Mouse (Mus musculus): ENCODE data around the gene Gfy. TPM values are rescaled to one million over a fixed set of nuclear protein-coding genes. Genes with fewer than 3 reads are reported as not detected.

Gene Gfy
- polyA plus RNA-seq, 1 experiment from 2014 or later = not detected

DNA sequence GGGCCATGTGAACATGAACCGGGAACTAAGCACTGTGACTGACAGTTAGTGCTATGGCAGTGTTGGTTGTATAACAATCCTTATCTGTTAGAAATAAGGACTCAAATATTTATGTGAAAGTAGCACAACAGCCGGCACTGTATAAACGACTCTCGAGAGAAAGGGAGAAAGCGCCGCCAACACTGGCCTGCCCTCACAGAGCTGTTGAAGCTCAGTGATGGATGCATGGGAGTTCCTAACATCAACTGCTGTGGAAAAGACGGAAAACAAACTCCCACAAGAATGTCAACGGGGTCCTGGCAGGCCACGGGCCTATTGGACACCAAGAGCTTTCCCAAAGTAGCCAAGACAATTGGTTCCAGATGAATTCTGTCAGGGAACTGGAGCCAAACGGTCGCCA lies 28.1 kb downstream of the Gfy start:
- Histone ChIP-seq H3K4me2 (replicated peaks; ENCODE audit: low read depth, low read length) (no peak overlapping the region), H3K9ac (ENCODE audit: low read depth, low read length) (no peak overlapping the region), H3K27me3 (ENCODE audit: control insufficient read depth, insufficient read depth, low read length) (no peaks in the 10 kb centered on the region), H3K27ac (ENCODE audit: low read depth, low read length) (peak overlapping the region; percentile 79; the same call in 1 of the 2 replicates), H3K9me3 (ENCODE audit: control insufficient read depth, low read length) (no peaks in the 10 kb centered on the region), H3K4me1 (ENCODE audit: control insufficient read depth, insufficient read depth, low read length) (peaks cover 26% of the 10 kb centered on the region), H3K36me3 (ENCODE audit: control insufficient read depth, insufficient read depth, low read length) (peaks cover 12% of the 10 kb centered on the region), H3K4me3 (ENCODE audit: low read length) (no peak overlapping the region)
- ATAC-seq (ENCODE audit: low FRiP score, low TSS enrichment) = no peak
- WGBS = 20% methylated on average over 11 of the region's 11 CpGs

- ATAC-seq (ENCODE audit: low FRiP score, low TSS enrichment) = no peak
- no peak overlapping the region; the same call in 1 of the 2 replicates for H3K9ac ChIP-seq (ENCODE audit: low read depth, low read length)
- H3K4me3 ChIP-seq (ENCODE audit: low read length) = no peak overlapping the region
- peak overlapping the region; percentile 79; the same call in 1 of the 2 replicates for H3K27ac ChIP-seq (ENCODE audit: low read depth, low read length)
- H3K4me2 ChIP-seq (replicated peaks; ENCODE audit: low read depth, low read length) = no peak overlapping the region
- no peaks in the 10 kb centered on the region for H3K27me3 ChIP-seq (ENCODE audit: control insufficient read depth, insufficient read depth, low read length)
- H3K36me3 ChIP-seq (ENCODE audit: control insufficient read depth, insufficient read depth, low read length) = peaks cover 21% of the 10 kb centered on the region
- peaks cover 23% of the 10 kb centered on the region for H3K4me1 ChIP-seq (ENCODE audit: control insufficient read depth, insufficient read depth, low read length)
- 28% methylated on average over 4 of the region's 4 CpGs for WGBS
- H3K9me3 ChIP-seq (ENCODE audit: control insufficient read depth, low read length) = no peaks in the 10 kb centered on the region
Observed at GRCm38 (mm10) chr7:45150321-45150720, 29.0 kb downstream of the Gfy start.

DNA sequence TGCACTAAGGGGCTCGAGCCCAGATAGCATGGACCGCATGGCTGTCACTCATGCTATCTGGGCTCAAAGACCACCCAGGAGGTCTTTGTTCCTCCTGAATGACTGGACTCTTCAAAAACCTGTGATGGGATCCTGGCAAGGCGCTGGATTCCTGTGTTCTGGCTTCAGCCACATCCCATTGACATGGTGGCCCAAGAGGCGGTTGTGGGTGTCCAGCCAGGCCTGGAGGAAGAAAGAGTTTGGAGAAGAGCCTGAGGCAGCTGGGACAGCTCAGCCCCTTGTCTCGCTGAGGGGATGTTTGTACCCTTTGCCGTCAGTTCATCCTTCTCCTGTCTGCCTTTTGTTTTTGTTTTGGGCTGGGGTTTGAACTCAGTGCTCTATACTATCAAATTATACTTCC lies 29.8 kb downstream of the Gfy start:
- no peaks in the 10 kb centered on the region for H3K9me3 ChIP-seq (ENCODE audit: control insufficient read depth, low read length)
- H3K9ac ChIP-seq (ENCODE audit: low read depth, low read length) = no peak overlapping the region
- WGBS = 53% methylated on average over 6 of the region's 6 CpGs
- H3K4me3 ChIP-seq (ENCODE audit: low read length) = no peak overlapping the region
- H3K36me3 ChIP-seq (ENCODE audit: control insufficient read depth, insufficient read depth, low read length) = peaks cover 27% of the 10 kb centered on the region
- peaks cover 21% of the 10 kb centered on the region for H3K4me1 ChIP-seq (ENCODE audit: control insufficient read depth, insufficient read depth, low read length)
- no peak overlapping the region for H3K4me2 ChIP-seq (replicated peaks; ENCODE audit: low read depth, low read length)
- H3K27me3 ChIP-seq (ENCODE audit: control insufficient read depth, insufficient read depth, low read length) = no peaks in the 10 kb centered on the region
- H3K27ac ChIP-seq (ENCODE audit: low read depth, low read length) = peak overlapping the region; percentile 38; the same call in 1 of the 2 replicates
- ATAC-seq (ENCODE audit: low FRiP score, low TSS enrichment) = no peak

DNA sequence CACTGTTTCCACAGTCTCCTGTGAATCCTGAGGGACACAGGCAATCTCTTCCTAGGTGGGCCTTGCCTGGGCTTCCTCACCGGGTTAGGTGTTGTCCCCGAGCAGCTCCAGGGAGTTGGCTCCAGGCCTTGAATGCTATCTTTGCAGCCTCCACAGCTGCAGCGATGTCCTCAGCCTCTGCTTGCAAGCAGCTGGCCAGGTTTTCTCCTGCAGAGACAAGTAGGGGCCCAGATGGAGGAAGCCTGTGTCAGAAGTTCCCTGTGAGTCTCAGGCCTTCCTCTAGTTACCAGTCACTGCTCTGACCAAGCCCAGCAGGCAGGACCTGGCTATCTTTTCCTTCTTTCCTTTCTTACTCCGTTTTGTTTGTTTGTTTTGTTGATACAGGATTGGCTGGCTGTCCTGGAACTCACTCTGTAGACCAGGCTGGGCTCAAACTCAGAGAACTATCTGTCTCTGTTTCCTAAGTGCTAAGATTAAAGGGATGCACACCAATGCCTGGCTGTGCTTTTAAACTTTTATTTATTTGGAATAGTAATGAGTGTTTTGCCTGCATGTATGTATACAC lies 30.8 kb downstream of the Gfy start:
- ATAC-seq (ENCODE audit: low FRiP score, low TSS enrichment) = no peak
- Histone ChIP-seq H3K9me3 (ENCODE audit: control insufficient read depth, low read length) (no peaks in the 10 kb centered on the region), H3K9ac (ENCODE audit: low read depth, low read length) (peak overlapping the region; percentile 18; the same call in 1 of the 2 replicates), H3K27ac (ENCODE audit: low read depth, low read length) (0 out of 2 replicates have a peak overlapping the region, but pooled peaks have one; percentile 24), H3K4me2 (replicated peaks; ENCODE audit: low read depth, low read length) (no peak overlapping the region), H3K4me1 (ENCODE audit: control insufficient read depth, insufficient read depth, low read length) (peaks cover 21% of the 10 kb centered on the region), H3K36me3 (ENCODE audit: control insufficient read depth, insufficient read depth, low read length) (peaks cover 35% of the 10 kb centered on the region), H3K4me3 (ENCODE audit: low read length) (no peak overlapping the region), H3K27me3 (ENCODE audit: control insufficient read depth, insufficient read depth, low read length) (no peaks in the 10 kb centered on the region)
- WGBS = 59% methylated on average over 4 of the region's 4 CpGs

- no peak overlapping the region for H3K4me2 ChIP-seq (replicated peaks; ENCODE audit: low read depth, low read length)
- 0 out of 2 replicates have a peak, but pooled peaks have one; percentile 3 for ATAC-seq (ENCODE audit: low FRiP score, low TSS enrichment)
- H3K4me1 ChIP-seq (ENCODE audit: control insufficient read depth, insufficient read depth, low read length) = peaks cover 17% of the 10 kb centered on the region
- peaks cover 39% of the 10 kb centered on the region for H3K36me3 ChIP-seq (ENCODE audit: control insufficient read depth, insufficient read depth, low read length)
- H3K9ac ChIP-seq (ENCODE audit: low read depth, low read length) = no peak overlapping the region
- H3K9me3 ChIP-seq (ENCODE audit: control insufficient read depth, low read length) = no peaks in the 10 kb centered on the region
- no peak overlapping the region for H3K4me3 ChIP-seq (ENCODE audit: low read length)
- no peak overlapping the region for H3K27ac ChIP-seq (ENCODE audit: low read depth, low read length)
- WGBS = 73% methylated on average over 11 of the region's 11 CpGs
- H3K27me3 ChIP-seq (ENCODE audit: control insufficient read depth, insufficient read depth, low read length) = no peaks in the 10 kb centered on the region
Observed at GRCm38 (mm10) chr7:45147899-45148298, 31.5 kb downstream of the Gfy start.

- no peak for ATAC-seq (ENCODE audit: low FRiP score, low TSS enrichment)
- 91% methylated on average over 11 of the region's 11 CpGs for WGBS
- no peaks in the 10 kb centered on the region for H3K27me3 ChIP-seq (ENCODE audit: control insufficient read depth, insufficient read depth, low read length)
- no peak overlapping the region for H3K4me3 ChIP-seq (ENCODE audit: low read length)
- H3K4me1 ChIP-seq (ENCODE audit: control insufficient read depth, insufficient read depth, low read length) = peaks cover 17% of the 10 kb centered on the region
- no peaks in the 10 kb centered on the region for H3K9me3 ChIP-seq (ENCODE audit: control insufficient read depth, low read length)
- no peak overlapping the region for H3K27ac ChIP-seq (ENCODE audit: low read depth, low read length)
- H3K36me3 ChIP-seq (ENCODE audit: control insufficient read depth, insufficient read depth, low read length) = peaks cover 45% of the 10 kb centered on the region
- no peak overlapping the region for H3K4me2 ChIP-seq (replicated peaks; ENCODE audit: low read depth, low read length)
- no peak overlapping the region for H3K9ac ChIP-seq (ENCODE audit: low read depth, low read length)
Observed at GRCm38 (mm10) chr7:45147267-45147666, 32.1 kb downstream of the Gfy start.

GRCm38 (mm10) chr7:45145460-45145859 lies 33.9 kb downstream of the Gfy start:
- Histone ChIP-seq H3K27me3 (ENCODE audit: control insufficient read depth, insufficient read depth, low read length) (no peaks in the 10 kb centered on the region), H3K4me1 (ENCODE audit: control insufficient read depth, insufficient read depth, low read length) (peaks cover 4% of the 10 kb centered on the region), H3K4me3 (ENCODE audit: low read length) (no peak overlapping the region), H3K36me3 (ENCODE audit: control insufficient read depth, insufficient read depth, low read length) (peaks cover 53% of the 10 kb centered on the region), H3K4me2 (replicated peaks; ENCODE audit: low read depth, low read length) (no peak overlapping the region), H3K9ac (ENCODE audit: low read depth, low read length) (no peak overlapping the region), H3K9me3 (ENCODE audit: control insufficient read depth, low read length) (no peaks in the 10 kb centered on the region), H3K27ac (ENCODE audit: low read depth, low read length) (no peak overlapping the region)
- 94% methylated on average over 8 of the region's 8 CpGs for WGBS
- no peak for ATAC-seq (ENCODE audit: low FRiP score, low TSS enrichment)

GRCm38 (mm10) chr7:45144368-45145174 lies 34.8 kb downstream of the Gfy start:
- peaks cover 53% of the 10 kb centered on the region for H3K36me3 ChIP-seq (ENCODE audit: control insufficient read depth, insufficient read depth, low read length)
- H3K27ac ChIP-seq (ENCODE audit: low read depth, low read length) = no peak overlapping the region
- no peak overlapping the region for H3K4me3 ChIP-seq (ENCODE audit: low read length)
- 0 out of 2 replicates have a peak overlapping the region, but pooled peaks have one; percentile 4 for H3K9ac ChIP-seq (ENCODE audit: low read depth, low read length)
- H3K4me1 ChIP-seq (ENCODE audit: control insufficient read depth, insufficient read depth, low read length) = no peaks in the 10 kb centered on the region
- H3K9me3 ChIP-seq (ENCODE audit: control insufficient read depth, low read length) = no peaks in the 10 kb centered on the region
- no peak overlapping the region for H3K4me2 ChIP-seq (replicated peaks; ENCODE audit: low read depth, low read length)
- WGBS = 87% methylated on average over 13 of the region's 13 CpGs
- no peaks in the 10 kb centered on the region for H3K27me3 ChIP-seq (ENCODE audit: control insufficient read depth, insufficient read depth, low read length)
- no peak for ATAC-seq (ENCODE audit: low FRiP score, low TSS enrichment)

- Histone ChIP-seq H3K9ac (ENCODE audit: low read depth, low read length) (no peak overlapping the region), H3K9me3 (ENCODE audit: control insufficient read depth, low read length) (no peaks in the 10 kb centered on the region), H3K27me3 (ENCODE audit: control insufficient read depth, insufficient read depth, low read length) (0 out of 2 replicates have a peak, but pooled peaks cover 6% of the 10 kb centered on the region), H3K27ac (ENCODE audit: low read depth, low read length) (no peak overlapping the region), H3K4me1 (ENCODE audit: control insufficient read depth, insufficient read depth, low read length) (no peaks in the 10 kb centered on the region), H3K4me2 (replicated peaks; ENCODE audit: low read depth, low read length) (no peak overlapping the region), H3K4me3 (ENCODE audit: low read length) (no peak overlapping the region), H3K36me3 (ENCODE audit: control insufficient read depth, insufficient read depth, low read length) (peaks cover 47% of the 10 kb centered on the region)
- 87% methylated on average over 5 of the region's 5 CpGs for WGBS
- ATAC-seq (ENCODE audit: low FRiP score, low TSS enrichment) = no peak
Observed at GRCm38 (mm10) chr7:45141914-45142313, 37.5 kb downstream of the Gfy start.

All from kidney, embryonic 14.5 days (tissue).